Comparison of ENCODE assay signal across 27 mouse cellular contexts in genomic region chr3:17490632-17491031, GRCm38 (mm10).
DNase-seq lines count a peak whose midpoint lies in the region; ATAC-seq and TF ChIP-seq lines count a peak whose summit lies in the region.
"Had no signal": no experiment of that assay in that cellular context is flagged by ENCODE, and none has a peak within 500 bp of the region (broad histone marks: within the 10 kb centered on the region; RNA-seq: fewer than 3 reads in every experiment).

No protein-coding gene starts in this region.

- no peak for TF ChIP-seq CTCF in midbrain, postnatal 0 days (IDR thresholded peaks at IDR 0.05)

- H3K4me1 ChIP-seq in midbrain, embryonic 10.5 days, result peaks cover 34% of the 10 kb centered on the region
- peaks cover 6% of the 10 kb centered on the region for H3K4me1 ChIP-seq in midbrain, embryonic 16.5 days (ENCODE audit: control insufficient read depth, insufficient read depth, low read length)
- H3K4me1 ChIP-seq in midbrain, embryonic 11.5 days (ENCODE audit: control insufficient read depth, insufficient read depth, low read length), result peaks cover 4% of the 10 kb centered on the region; the same call in 1 of the 2 replicates
- H3K4me1 ChIP-seq in midbrain, embryonic 13.5 days (replicated peaks), result peaks cover 9% of the 10 kb centered on the region
- H3K4me1 ChIP-seq in midbrain, postnatal 0 days (ENCODE audit: insufficient read depth, low read length), result no peaks in the 10 kb centered on the region; the same call in 1 of the 2 replicates
- H3K4me1 ChIP-seq: embryonic facial prominence, embryonic 12.5 days; embryonic facial prominence, embryonic 15.5 days; heart, embryonic 12.5 days; heart, embryonic 15.5 days had no signal

- H3K36me3 ChIP-seq in midbrain, embryonic 10.5 days, result no peaks in the 10 kb centered on the region
- no peaks in the 10 kb centered on the region for H3K36me3 ChIP-seq in midbrain, embryonic 16.5 days (ENCODE audit: control insufficient read depth, insufficient read depth, low read length)
- no peaks in the 10 kb centered on the region for H3K36me3 ChIP-seq in midbrain, embryonic 11.5 days (ENCODE audit: control insufficient read depth, insufficient read depth, low read length)
- no peaks in the 10 kb centered on the region for H3K36me3 ChIP-seq in midbrain, embryonic 13.5 days
- H3K36me3 ChIP-seq in midbrain, postnatal 0 days (ENCODE audit: insufficient read depth, low read length), result no peaks in the 10 kb centered on the region
- H3K36me3 ChIP-seq: embryonic facial prominence, embryonic 12.5 days; embryonic facial prominence, embryonic 15.5 days; heart, embryonic 12.5 days; heart, embryonic 15.5 days; hindbrain, embryonic 12.5 days had no signal

- H3K27ac ChIP-seq in midbrain, embryonic 10.5 days (replicated peaks), result peak overlapping the region; percentile 84
- no peak overlapping the region for H3K27ac ChIP-seq in midbrain, embryonic 16.5 days (ENCODE audit: low read length)
- peak overlapping the region; percentile 54 for H3K27ac ChIP-seq in midbrain, embryonic 11.5 days (ENCODE audit: low read depth, low read length)
- H3K27ac ChIP-seq in midbrain, embryonic 13.5 days, result no peak overlapping the region
- H3K27ac ChIP-seq in midbrain, postnatal 0 days (ENCODE audit: low read depth, low read length), result no peak overlapping the region
- H3K27ac ChIP-seq: embryonic facial prominence, embryonic 12.5 days; embryonic facial prominence, embryonic 15.5 days; gastrocnemius, adult 2 months; heart, embryonic 15.5 days; hindbrain, embryonic 12.5 days had no signal

- H3K4me2 ChIP-seq in midbrain, embryonic 16.5 days (ENCODE audit: low read length), result no peak overlapping the region
- H3K4me2 ChIP-seq in midbrain, embryonic 11.5 days, result no peak overlapping the region
- no peak overlapping the region for H3K4me2 ChIP-seq in midbrain, embryonic 13.5 days (replicated peaks)
- H3K4me2 ChIP-seq in midbrain, postnatal 0 days (ENCODE audit: low read depth, low read length, poor library complexity, severe bottlenecking), result no peak overlapping the region
- H3K4me2 ChIP-seq: embryonic facial prominence, embryonic 12.5 days; embryonic facial prominence, embryonic 15.5 days; heart, embryonic 12.5 days; heart, embryonic 15.5 days; hindbrain, embryonic 12.5 days had no signal

- DNase-seq in midbrain, embryonic 10.5 days (ENCODE audit: low spot score), result no peak
- no peak for DNase-seq in midbrain, embryonic 11.5 days (ENCODE audit: low spot score, missing footprints)
- no peak for DNase-seq in midbrain, postnatal 0 days (ENCODE audit: low spot score)
- no peak for DNase-seq in left cerebral cortex, postnatal 10 days (ENCODE audit: extremely low spot score in 1 of 2, low spot score in 2 of 2)
- no peak for DNase-seq in layer of hippocampus, adult 11-12 months (ENCODE audit: low spot score)
- DNase-seq: adrenal gland, adult 2 months; adrenal gland, postnatal 25 days; cerebellum, adult 18-20 months; cerebellum, adult 9-10 months; cerebellum, postnatal 14 days; forebrain, postnatal 0 days; gastrocnemius, adult 2 months; gastrocnemius, postnatal 25 days; heart, adult 18-20 months; heart, postnatal 10 days; heart, postnatal 36 days had no signal

- no peaks in the 10 kb centered on the region for H3K9me3 ChIP-seq in midbrain, embryonic 10.5 days (replicated peaks)
- no peaks in the 10 kb centered on the region for H3K9me3 ChIP-seq in midbrain, embryonic 16.5 days (replicated peaks; ENCODE audit: control insufficient read depth, low read length, poor library complexity, severe bottlenecking)
- no peaks in the 10 kb centered on the region for H3K9me3 ChIP-seq in midbrain, embryonic 11.5 days (ENCODE audit: control insufficient read depth, low read length)
- H3K9me3 ChIP-seq in midbrain, embryonic 13.5 days, result no peaks in the 10 kb centered on the region
- H3K9me3 ChIP-seq in midbrain, postnatal 0 days (ENCODE audit: low read length), result no peaks in the 10 kb centered on the region
- H3K9me3 ChIP-seq: embryonic facial prominence, embryonic 12.5 days; embryonic facial prominence, embryonic 15.5 days; heart, embryonic 12.5 days; heart, embryonic 15.5 days; hindbrain, embryonic 12.5 days had no signal

- ATAC-seq in midbrain, embryonic 16.5 days, result no peak
- ATAC-seq in midbrain, embryonic 11.5 days (ENCODE audit: low FRiP score), result no peak
- ATAC-seq in midbrain, embryonic 13.5 days, result peak; percentile 57; the same call in 1 of the 2 replicates
- peak; percentile 54; the same call in 1 of the 2 replicates for ATAC-seq in midbrain, postnatal 0 days (ENCODE audit: low FRiP score)
- ATAC-seq: CD4-positive, CD25-positive, alpha-beta regulatory T cell, adult 4 months; forebrain, embryonic 14.5 days; forebrain, postnatal 0 days; hindbrain, embryonic 16.5 days; inflammation-experienced regulatory T-cells, adult 6 months had no signal

- H3K4me3 ChIP-seq in midbrain, embryonic 10.5 days, result no peak overlapping the region
- H3K4me3 ChIP-seq in midbrain, embryonic 16.5 days (ENCODE audit: low read depth, low read length), result no peak overlapping the region
- H3K4me3 ChIP-seq in midbrain, embryonic 11.5 days (ENCODE audit: low read depth, low read length), result no peak overlapping the region
- no peak overlapping the region for H3K4me3 ChIP-seq in midbrain, embryonic 13.5 days (replicated peaks)
- H3K4me3 ChIP-seq in midbrain, postnatal 0 days (ENCODE audit: low read depth, low read length), result no peak overlapping the region
- H3K4me3 ChIP-seq: embryonic facial prominence, embryonic 12.5 days; embryonic facial prominence, embryonic 15.5 days; gastrocnemius, adult 2 months; heart, embryonic 12.5 days; heart, embryonic 15.5 days; hindbrain, embryonic 12.5 days had no signal

- no peaks in the 10 kb centered on the region for H3K27me3 ChIP-seq in midbrain, embryonic 10.5 days (ENCODE audit: low read depth, poor library complexity, severe bottlenecking)
- no peaks in the 10 kb centered on the region for H3K27me3 ChIP-seq in midbrain, embryonic 16.5 days (ENCODE audit: control insufficient read depth, insufficient read depth, low read depth, low read length)
- no peaks in the 10 kb centered on the region for H3K27me3 ChIP-seq in midbrain, embryonic 11.5 days (ENCODE audit: control insufficient read depth, insufficient read depth, low read length)
- H3K27me3 ChIP-seq in midbrain, embryonic 13.5 days, result no peaks in the 10 kb centered on the region
- H3K27me3 ChIP-seq in midbrain, postnatal 0 days (ENCODE audit: insufficient read depth, low read length), result no peaks in the 10 kb centered on the region
- H3K27me3 ChIP-seq: embryonic facial prominence, embryonic 12.5 days; embryonic facial prominence, embryonic 15.5 days; heart, embryonic 12.5 days; heart, embryonic 15.5 days; hindbrain, embryonic 12.5 days had no signal

- H3K9ac ChIP-seq in midbrain, embryonic 16.5 days (ENCODE audit: low read depth, low read length), result no peak overlapping the region
- no peak overlapping the region for H3K9ac ChIP-seq in midbrain, embryonic 11.5 days (ENCODE audit: low read length)
- H3K9ac ChIP-seq in midbrain, embryonic 13.5 days (replicated peaks), result no peak overlapping the region
- H3K9ac ChIP-seq in midbrain, postnatal 0 days (replicated peaks; ENCODE audit: low read length, poor library complexity, severe bottlenecking), result no peak overlapping the region
- H3K9ac ChIP-seq: embryonic facial prominence, embryonic 12.5 days; embryonic facial prominence, embryonic 15.5 days; forebrain, postnatal 0 days; heart, embryonic 12.5 days; heart, embryonic 15.5 days; hindbrain, embryonic 12.5 days had no signal

- intact Hi-C loops in left cerebral cortex, postnatal 10 days (cut with DNase I), result no loop called here

Comparison
In these comparisons a context has a peak if more than half of its experiments do, and no peak if none do; other contexts are left out.
1. H3K27ac ChIP-seq: peak in midbrain, embryonic 10.5 days (single experiment) and midbrain, embryonic 11.5 days (single experiment); none in midbrain, embryonic 16.5 days (single experiment), midbrain, embryonic 13.5 days (single experiment) and midbrain, postnatal 0 days (single experiment).
2. ATAC-seq: peak in midbrain, embryonic 13.5 days (single experiment) and midbrain, postnatal 0 days (single experiment); none in midbrain, embryonic 16.5 days (single experiment) and midbrain, embryonic 11.5 days (single experiment).